Mouse (Mus musculus): Measurements from ENCODE around the gene Atp6ap1. TPM values are rescaled to one million over a fixed set of nuclear protein-coding genes. Genes with fewer than 3 reads are reported as not detected.
A peak's percentile ranks its signal among the peaks of the same experiment; 100 is the strongest.

Gene Atp6ap1
- total RNA-seq (2021): 100 to 1,000 TPM; 320 to 335 TPM

GRCm38 (mm10) chrX:74296538-74297448 is at the start of gene Atp6ap1:
Gene Atp6ap1 (plus strand): TSS chrX:74297097.
- peak; percentile 91 to 92 for DNase-seq

DNA sequence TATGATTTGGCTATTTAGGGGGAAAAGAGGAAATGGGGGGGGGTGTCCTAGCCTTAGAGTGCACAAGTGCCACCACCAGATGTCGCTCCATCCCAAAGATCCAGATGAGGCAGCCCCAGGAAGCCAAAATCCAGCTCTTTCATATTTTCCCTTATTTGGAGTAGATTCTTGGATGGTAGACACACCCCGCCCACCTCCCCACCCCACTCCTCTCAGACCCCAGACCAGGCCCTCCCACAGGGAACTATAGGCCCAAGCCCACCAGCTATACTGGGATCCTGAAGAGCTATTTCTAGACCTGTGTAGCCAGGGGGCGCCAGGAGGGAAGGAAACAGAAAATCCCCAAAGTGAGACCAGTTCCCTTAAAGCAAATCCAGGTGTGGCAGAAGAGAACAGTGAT is 48.2 kb upstream of the Atp6ap1 start:
- DNase-seq: peak in 1 of 2 experiments; percentile 26

DNA sequence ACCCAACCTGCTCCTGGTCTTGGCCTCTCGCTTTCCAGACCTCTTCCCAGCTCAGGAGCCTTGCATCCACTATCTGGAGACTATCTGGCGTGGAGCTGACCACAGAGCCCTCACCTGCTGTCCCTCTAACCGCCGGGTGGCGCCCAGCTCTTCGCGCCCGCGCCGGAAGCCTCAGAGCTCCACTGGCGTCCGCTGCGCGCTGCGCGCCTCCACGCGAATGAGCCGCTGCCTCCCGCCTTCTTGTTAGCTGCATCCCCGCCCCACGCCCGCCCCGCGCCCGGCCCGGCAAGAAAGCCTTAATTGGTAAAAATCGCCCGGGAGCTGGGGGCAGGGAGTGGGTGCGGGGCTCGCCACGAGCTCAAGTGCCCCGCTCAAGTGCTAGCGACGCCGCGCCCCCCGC is 47.3 kb upstream of the Atp6ap1 start, which contains the start of gene Flna:
Flna (minus strand) TSS at position 206 of the 400 bp plus-strand sequence.
- DNase-seq: peak; percentile 41 to 52

DNA sequence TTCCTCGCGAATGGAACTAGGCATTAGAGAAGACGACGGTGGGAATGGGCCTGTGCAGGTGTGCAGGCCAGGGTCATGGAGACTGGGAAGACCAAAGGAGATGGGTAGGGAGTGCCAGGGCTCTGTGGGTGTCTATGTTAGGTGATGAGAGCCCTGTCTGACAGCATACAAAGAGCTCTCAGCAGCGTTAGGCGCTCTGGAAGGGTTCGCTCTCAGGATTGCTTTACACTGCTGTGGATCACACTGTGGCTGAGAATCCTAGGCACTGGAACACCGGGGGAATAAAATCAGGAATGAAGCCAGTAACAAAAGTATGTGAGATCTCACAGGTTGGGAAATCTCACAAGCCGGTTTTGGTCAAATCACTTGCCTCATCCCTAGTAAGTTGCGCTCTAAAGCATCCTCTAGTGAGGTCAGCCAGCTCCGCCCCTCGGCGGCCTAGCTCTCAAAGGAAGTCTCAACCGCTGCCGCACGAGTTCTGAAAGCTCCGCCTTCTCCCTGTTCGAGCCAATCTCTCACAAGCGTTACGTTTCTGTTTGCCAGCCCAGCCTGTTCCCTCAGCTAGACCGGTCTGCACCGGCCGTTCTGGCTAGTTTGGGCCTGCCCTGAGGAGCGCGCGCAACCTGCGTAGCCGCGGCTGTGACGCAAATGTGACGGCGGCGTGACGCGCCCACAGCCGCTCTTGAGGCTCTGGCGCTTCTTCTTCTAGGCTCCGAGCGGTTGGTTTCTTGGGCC is 42.6 kb upstream of the Atp6ap1 start, which contains the start of gene Emd:
Emd (plus strand) TSS at position 535 of the 735 bp plus-strand sequence.
- DNase-seq: peak; percentile 81 to 85

- no peak for DNase-seq
These were observed 41.9 kb upstream of the Atp6ap1 start for GRCm38 (mm10) chrX:74254888-74255565.

- DNase-seq: no peak
These were observed 39.2 kb upstream of the Atp6ap1 start for GRCm38 (mm10) chrX:74257746-74258145.

DNA sequence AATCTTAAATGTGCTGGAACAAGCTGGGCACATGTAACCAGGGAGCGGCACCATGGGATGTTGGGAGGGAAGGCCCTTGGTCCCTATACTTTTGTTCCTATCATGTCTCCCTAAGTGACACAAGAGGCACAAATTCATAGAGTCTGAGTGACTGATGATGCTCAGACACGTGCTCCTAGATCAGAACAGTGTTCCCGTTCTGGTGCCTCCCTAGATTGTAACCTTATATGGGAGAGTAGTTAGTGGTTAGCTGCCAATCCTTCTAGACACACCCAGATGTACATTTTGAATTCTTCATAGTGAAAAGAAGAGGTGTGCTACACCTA is 27.2 kb upstream of the Atp6ap1 start:
- no peak for DNase-seq

GRCm38 (mm10) chrX:74270062-74270901 is 26.6 kb upstream of the Atp6ap1 start, which contains the start of gene Rpl10:
Gene Rpl10 (plus strand): TSS chrX:74270812.
- DNase-seq: peak; percentile 87 to 89

- DNase-seq: no peak
These were observed 25.9 kb upstream of the Atp6ap1 start for GRCm38 (mm10) chrX:74270902-74271551.

- no peak for DNase-seq
These were observed 23.2 kb upstream of the Atp6ap1 start for GRCm38 (mm10) chrX:74273422-74274322.

DNA sequence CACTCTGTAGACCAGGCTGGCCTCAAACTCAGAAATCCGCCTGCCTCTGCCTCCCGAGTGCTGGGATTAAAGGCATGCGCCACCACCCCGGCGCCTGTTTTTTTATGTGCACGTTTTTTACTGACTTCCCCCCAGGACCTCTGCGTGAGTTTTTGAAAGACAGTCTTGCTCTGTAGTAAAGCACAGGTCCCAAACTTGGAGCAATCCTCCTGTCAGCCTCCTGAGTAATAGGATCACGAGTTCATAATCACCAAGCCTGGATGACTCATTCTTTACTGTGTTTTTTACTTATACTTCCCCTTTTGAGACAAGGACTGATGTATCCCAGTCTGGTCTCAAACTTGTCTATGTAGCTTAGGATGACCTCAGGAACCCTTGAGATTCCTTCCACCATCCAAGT is 19.0 kb upstream of the Atp6ap1 start:
- DNase-seq: no peak

GRCm38 (mm10) chrX:74281041-74281731 is 15.7 kb upstream of the Atp6ap1 start:
- no peak for DNase-seq

DNA sequence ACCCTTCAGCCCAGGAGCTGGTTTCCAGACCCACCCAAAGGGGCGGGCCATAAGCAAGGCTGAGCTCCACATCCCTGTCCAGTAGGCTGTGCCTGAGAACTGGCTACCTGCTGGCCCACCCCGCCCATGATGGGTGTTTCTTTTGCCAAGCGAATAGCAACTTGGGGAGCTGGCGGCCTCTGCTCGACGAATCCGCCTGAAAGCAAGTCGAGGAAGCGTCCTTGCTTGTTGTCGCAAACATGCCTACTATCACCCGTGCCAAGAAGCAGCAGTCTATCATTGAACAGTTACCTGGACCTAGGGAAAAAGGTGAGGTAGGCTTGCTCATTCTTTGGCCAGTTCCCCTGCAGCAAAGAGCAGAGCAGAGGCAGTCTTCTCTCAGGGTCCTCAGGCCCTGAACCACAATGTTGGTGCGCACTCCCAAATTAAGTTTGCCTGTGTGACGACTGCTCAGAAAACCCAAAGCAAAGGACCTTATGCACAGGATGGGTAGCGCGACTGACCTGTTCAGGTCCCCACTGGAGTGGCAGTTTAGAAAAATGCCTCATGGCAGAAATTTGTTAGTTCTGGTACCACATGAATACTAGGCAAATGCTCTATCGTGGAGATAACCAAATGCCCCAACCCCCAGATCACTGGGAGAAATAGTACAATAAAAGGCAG is 15.0 kb upstream of the Atp6ap1 start, which contains the start of the genes Taz and Dnase1l1:
Taz (plus strand) TSS at position 181 of the 663 bp plus-strand sequence.
Dnase1l1 (minus strand) TSS at position 606 of the 663 bp plus-strand sequence.
- peak in 1 of 2 experiments; percentile 25 for DNase-seq

DNA sequence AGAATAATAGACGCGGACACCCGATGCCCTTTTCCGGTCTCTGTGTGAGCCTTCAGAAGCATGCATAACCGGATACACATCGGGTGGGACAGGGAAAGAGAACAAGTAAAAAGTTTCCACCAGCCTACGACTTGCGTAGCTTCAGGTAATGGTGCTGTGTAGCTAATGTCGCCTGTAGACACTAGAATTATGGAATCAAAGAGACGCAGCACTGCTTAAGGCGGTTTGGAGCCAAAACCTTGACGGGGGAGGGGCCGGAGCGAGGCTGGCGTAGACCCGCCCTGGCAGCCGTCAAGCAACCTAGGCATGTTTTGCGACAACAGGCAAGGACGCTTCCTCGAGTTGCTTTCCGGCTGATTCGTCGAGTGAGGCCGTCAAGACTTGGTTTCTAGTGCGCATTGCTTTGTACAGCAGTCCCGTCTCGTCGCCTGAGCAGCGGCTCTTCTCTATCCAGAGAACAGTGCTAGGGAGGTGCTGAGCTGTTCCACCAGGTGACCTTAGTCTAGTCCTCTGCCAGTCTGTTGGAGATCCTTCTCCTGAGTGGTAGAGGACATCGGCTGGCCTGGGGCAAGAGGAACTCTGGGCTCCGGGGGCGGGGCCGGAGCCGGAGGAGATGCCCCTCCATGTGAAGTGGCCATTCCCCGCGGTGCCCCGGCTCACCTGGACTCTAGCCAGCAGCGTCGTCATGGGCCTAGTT is 14.4 kb upstream of the Atp6ap1 start:
- DNase-seq: peak; percentile 80

GRCm38 (mm10) chrX:74283092-74283437 is 13.8 kb upstream of the Atp6ap1 start:
- no peak for DNase-seq

DNA sequence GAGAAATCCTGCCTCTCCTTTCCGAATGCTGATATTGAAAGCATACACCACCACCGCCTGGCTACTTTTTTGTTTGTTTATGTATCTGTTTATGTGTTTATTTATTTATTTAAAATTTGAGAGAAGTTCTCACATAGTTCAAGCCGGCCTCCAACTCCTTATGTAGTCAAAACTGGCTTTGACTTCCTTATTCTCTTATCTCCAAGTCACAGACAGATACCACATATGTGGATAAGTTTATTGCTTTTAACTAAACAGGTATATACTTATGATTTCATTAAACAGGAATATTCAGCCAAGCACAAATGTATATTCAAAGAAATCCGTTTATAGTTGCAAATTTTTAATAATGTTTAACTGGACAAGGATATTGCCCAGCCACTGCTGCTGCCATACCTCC is 3.5 kb upstream of the Atp6ap1 start:
- DNase-seq: no peak

DNA sequence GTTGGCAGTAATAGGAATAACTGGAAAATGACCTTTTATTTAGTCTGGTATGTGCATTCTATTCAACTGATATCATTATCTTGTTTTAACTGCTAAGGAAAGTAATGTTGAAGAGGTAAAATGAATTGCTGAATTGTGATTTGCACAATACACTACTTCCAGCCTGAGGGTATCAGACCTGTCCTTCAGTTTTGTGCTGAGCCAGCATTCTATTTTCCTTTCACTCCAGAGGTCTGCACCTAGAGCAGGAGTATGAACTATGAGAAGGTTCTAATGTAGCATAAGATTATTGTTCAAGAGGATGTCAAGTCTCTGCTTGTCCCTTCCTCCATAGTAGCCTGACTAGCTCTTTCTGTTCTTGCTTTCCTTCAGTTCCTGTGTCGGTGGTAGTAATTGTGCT is 1.5 kb downstream of the Atp6ap1 start:
- no peak for DNase-seq

GRCm38 (mm10) chrX:74299721-74300120 is 2.8 kb downstream of the Atp6ap1 start:
- no peak for DNase-seq
